Comparison of ENCODE assay signal across 9 mouse cellular contexts in genomic region chr7:47146034-47146812, GRCm38 (mm10). TPM values are rescaled to one million over a fixed set of nuclear protein-coding genes. Genes with fewer than 3 reads are reported as not detected.
A peak's percentile ranks its signal among the peaks of the same experiment; 100 is the strongest.
DNase-seq lines count a peak whose midpoint lies in the region; ATAC-seq and TF ChIP-seq lines count a peak whose summit lies in the region.
"Had no signal": no experiment of that assay in that cellular context is flagged by ENCODE, and none has a peak within 500 bp of the region (broad histone marks: within the 10 kb centered on the region; RNA-seq: fewer than 3 reads in every experiment).

No protein-coding gene starts in this region.

- H3K9ac ChIP-seq in heart, embryonic 12.5 days: no peak overlapping the region
- H3K9ac ChIP-seq in liver, postnatal 0 days (replicated peaks): no peak overlapping the region
- H3K9ac ChIP-seq: heart, embryonic 15.5 days had no signal

- TF ChIP-seq POLR2A in testis, adult 2 months (IDR thresholded peaks at IDR 0.05; ENCODE audit: control insufficient read depth, low read depth, low read length): no peak

- peak; percentile 59 for DNase-seq in heart, adult 11 months
- no peak for DNase-seq in testis, postnatal 14 days (ENCODE audit: low spot score)
- peak; percentile 21 for DNase-seq in embryo, embryonic 9.5 days (ENCODE audit: extremely low spot score)
- DNase-seq in liver, postnatal 0 days: peak; percentile 37
- peak; percentile 26 to 71 for DNase-seq in spleen, postnatal 4 days (ENCODE audit: low spot score in 2 of 2)
- no peak for DNase-seq in gastrocnemius, postnatal 25 days

- H3K27me3 ChIP-seq in heart, embryonic 12.5 days (replicated peaks): 0 out of 2 replicates have a peak, but pooled peaks cover 3% of the 10 kb centered on the region
- H3K27me3 ChIP-seq in testis, adult 2 months (ENCODE audit: control insufficient read depth, insufficient read depth, low read length): no peaks in the 10 kb centered on the region
- H3K27me3 ChIP-seq in liver, postnatal 0 days (ENCODE audit: insufficient read depth, low read length): no peaks in the 10 kb centered on the region
- H3K27me3 ChIP-seq: heart, embryonic 15.5 days had no signal

- H3K9me3 ChIP-seq in heart, embryonic 12.5 days (replicated peaks): no peaks in the 10 kb centered on the region
- H3K9me3 ChIP-seq in liver, postnatal 0 days (ENCODE audit: low read length): no peaks in the 10 kb centered on the region
- H3K9me3 ChIP-seq: heart, embryonic 15.5 days had no signal

- no peak for ATAC-seq in heart, embryonic 12.5 days (ENCODE audit: insufficient number of reproducible peaks, low FRiP score)
- ATAC-seq in liver, postnatal 0 days: no peak

- H3K4me3 ChIP-seq in heart, embryonic 12.5 days: no peak overlapping the region
- H3K4me3 ChIP-seq in testis, adult 2 months (ENCODE audit: control insufficient read depth, low read depth, low read length): no peak overlapping the region
- no peak overlapping the region for H3K4me3 ChIP-seq in liver, postnatal 0 days (ENCODE audit: low read depth, low read length)
- H3K4me3 ChIP-seq: heart, embryonic 15.5 days had no signal

- H3K36me3 ChIP-seq in heart, embryonic 12.5 days: no peaks in the 10 kb centered on the region
- H3K36me3 ChIP-seq in testis, adult 2 months (ENCODE audit: control insufficient read depth, insufficient read depth, low read length): no peaks in the 10 kb centered on the region
- H3K36me3 ChIP-seq in liver, postnatal 0 days (replicated peaks; ENCODE audit: insufficient read depth, low read length): no peaks in the 10 kb centered on the region
- H3K36me3 ChIP-seq: heart, embryonic 15.5 days had no signal

- H3K27ac ChIP-seq in heart, embryonic 12.5 days (ENCODE audit: poor library complexity, severe bottlenecking): no peak overlapping the region
- no peak overlapping the region for H3K27ac ChIP-seq in testis, adult 2 months (ENCODE audit: control insufficient read depth, insufficient read depth, low read depth, low read length)
- H3K27ac ChIP-seq in liver, postnatal 0 days (ENCODE audit: low read depth): no peak overlapping the region
- H3K27ac ChIP-seq: heart, embryonic 15.5 days had no signal

- TF ChIP-seq CTCF in testis, adult 2 months (IDR thresholded peaks at IDR 0.05; ENCODE audit: control insufficient read depth, insufficient read depth, insufficient replicate concordance, low read depth, low read length): 0 out of 2 replicates have a peak, but pooled peaks have one; percentile 17
- peak; percentile 57 for TF ChIP-seq CTCF in liver, postnatal 0 days (IDR thresholded peaks at IDR 0.05; ENCODE audit: low read depth)

- TF ChIP-seq EP300 in liver, postnatal 0 days (IDR thresholded peaks at IDR 0.05; ENCODE audit: low read depth): no peak

- H3K4me1 ChIP-seq in heart, embryonic 12.5 days (replicated peaks): no peaks in the 10 kb centered on the region
- no peaks in the 10 kb centered on the region for H3K4me1 ChIP-seq in testis, adult 2 months (ENCODE audit: control insufficient read depth, insufficient read depth, low read length)
- H3K4me1 ChIP-seq in liver, postnatal 0 days (ENCODE audit: insufficient read depth): no peaks in the 10 kb centered on the region
- H3K4me1 ChIP-seq: heart, embryonic 15.5 days had no signal

- 56% methylated on average over 12 of the region's 12 CpGs for WGBS in heart, embryonic 12.5 days
- WGBS in liver, postnatal 0 days (ENCODE audit: insufficient replicate concordance): 35% methylated on average over 12 of the region's 12 CpGs

- no peak overlapping the region for H3K4me2 ChIP-seq in heart, embryonic 12.5 days
- no peak overlapping the region for H3K4me2 ChIP-seq in liver, postnatal 0 days (ENCODE audit: low read depth, low read length)
- H3K4me2 ChIP-seq: heart, embryonic 15.5 days had no signal

RNA-seq across cellular contexts. Expression of gene Ptpn5, which starts 12.7 kb away (rescaled TPM):
- 0.10 TPM in 1 of 2 replicates, not detected in the other for polyA plus RNA-seq in heart, embryonic 12.5 days (2016; fragmentation: Nextera tagmentation; extraction: Ambion mirVana)
- 0.06 and 0.23 TPM in 2 replicates for polyA plus RNA-seq in testis, adult 2 months (2012; rRNA removed)
- polyA plus RNA-seq in liver, postnatal 0 days (2015; fragmentation: Nextera tagmentation; extraction: Ambion mirVana): not detected in 2 replicates
- not detected for total RNA-seq in gastrocnemius, postnatal 25 days (2021)

RNA-seq across cellular contexts. Expression of gene Mrgpra6, which starts 58.5 kb away (rescaled TPM):
- not detected in 2 replicates for polyA plus RNA-seq in heart, embryonic 12.5 days (2016; fragmentation: Nextera tagmentation; extraction: Ambion mirVana)
- polyA plus RNA-seq in testis, adult 2 months (2012; rRNA removed): not detected in 2 replicates
- polyA plus RNA-seq in liver, postnatal 0 days (2015; fragmentation: Nextera tagmentation; extraction: Ambion mirVana): not detected in 2 replicates
- total RNA-seq in gastrocnemius, postnatal 25 days (2021): not detected
- polyA plus RNA-seq: heart, embryonic 15.5 days had no signal

Comparison
In these comparisons a context has a peak if more than half of its experiments do, and no peak if none do; other contexts are left out.
1. DNase-seq: peak in heart, adult 11 months (single experiment), embryo, embryonic 9.5 days (single experiment), liver, postnatal 0 days (single experiment) and spleen, postnatal 4 days (2 of 2); none in testis, postnatal 14 days (single experiment) and gastrocnemius, postnatal 25 days (single experiment).